Mouse (Mus musculus) left cerebral cortex, adult 2 months (tissue): ENCODE data around the gene Larp1b. TPM values are rescaled to one million over a fixed set of nuclear protein-coding genes. Genes with fewer than 3 reads are reported as not detected.

ENCODE experiments used
- DNase-seq, 2 experiments: peaks; one replicate each; pipeline ENCODE4 v3.0.0; 2021 to 2022; ENCODE audit warnings: low spot score in 2 of 2, mixed read lengths in 1 of 2; ENCODE audit errors: extremely low spot score in 1 of 2
- H3K27ac ChIP-seq: fragments of 200-600 bp; 2 replicates; pipeline ENCODE4 v1.8.1; 2022
- H3K4me3 ChIP-seq: fragments of 200-600 bp; 2 replicates; pipeline ENCODE4 v1.8.1; 2022
- CTCF ChIP-seq: fragments of 200-600 bp; IDR thresholded peaks from 2 replicates; pipeline ENCODE4 v1.8.1; 2022; ENCODE audit warnings: antibody characterized with exemption, mild to moderate bottlenecking, moderate library complexity
- intact Hi-C: fragments of 180-260 bp; cut with DNase I; formaldehyde crosslinking; loops from one replicate; pipeline ENCODE4 v1.15.1; 2025
- total RNA-seq, 2 experiments: library from RNA; stranded (reverse); gene quantifications; 2 replicates each; pipeline ENCODE4 v1.2.3; 2021

Larp1b gene
- total RNA-seq, 2 experiments from 2014 or later: 20.4 to 22.4 TPM

DNA sequence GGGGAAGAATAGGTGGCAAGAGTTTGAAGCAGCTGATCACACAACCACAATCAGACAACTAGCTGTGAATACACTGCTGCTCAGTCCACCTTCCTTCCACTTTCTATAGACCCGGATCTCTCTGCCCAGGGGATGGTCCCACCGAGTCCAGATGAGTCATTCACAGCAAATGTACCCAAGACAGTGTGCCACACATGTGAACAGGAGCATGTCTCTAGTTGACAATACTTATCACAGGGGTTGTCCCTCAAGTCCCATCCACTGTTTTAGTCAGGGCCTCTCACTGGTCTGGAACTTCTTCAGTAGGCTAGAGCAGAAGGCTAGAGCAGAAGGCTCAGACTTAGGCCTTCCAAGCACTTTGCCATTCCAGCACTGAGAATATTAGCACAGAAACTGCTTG lies 113.1 kb downstream of the Larp1b start:
- Histone ChIP-seq H3K4me3 (no peak overlapping the region), H3K27ac (no peak overlapping the region)
- no peak for TF ChIP-seq CTCF
- intact Hi-C loops: no loop called here
- no peak for DNase-seq

GRCm38 (mm10) chr3:41065320-41065719 lies 115.7 kb downstream of the Larp1b start:
- H3K27ac ChIP-seq: no peak overlapping the region
- TF ChIP-seq CTCF: no peak
- no peak overlapping the region for H3K4me3 ChIP-seq
- DNase-seq: no peak
- intact Hi-C loops: no loop called here

DNA sequence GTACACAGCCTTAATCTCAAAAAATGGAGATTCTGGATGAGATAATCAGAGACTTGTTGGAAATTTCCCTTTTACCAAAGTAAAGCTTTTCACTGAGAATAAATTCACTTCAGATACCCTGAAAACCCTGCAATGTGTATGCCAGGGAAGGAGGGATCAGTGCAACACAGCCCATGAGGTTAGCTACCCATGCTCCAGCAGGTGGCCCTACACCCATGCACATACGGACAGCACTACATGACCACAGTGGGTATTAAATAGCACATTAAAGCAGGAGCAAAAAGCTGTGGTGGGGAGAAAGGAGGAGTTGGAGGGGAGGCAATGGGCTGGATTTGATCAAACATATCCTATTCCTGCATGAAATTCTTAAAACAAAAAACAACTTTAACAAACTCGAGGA lies 120.9 kb downstream of the Larp1b start:
- intact Hi-C loops: no loop called here
- TF ChIP-seq CTCF: peak; percentile 6
- H3K4me3 ChIP-seq: no peak overlapping the region

DNA sequence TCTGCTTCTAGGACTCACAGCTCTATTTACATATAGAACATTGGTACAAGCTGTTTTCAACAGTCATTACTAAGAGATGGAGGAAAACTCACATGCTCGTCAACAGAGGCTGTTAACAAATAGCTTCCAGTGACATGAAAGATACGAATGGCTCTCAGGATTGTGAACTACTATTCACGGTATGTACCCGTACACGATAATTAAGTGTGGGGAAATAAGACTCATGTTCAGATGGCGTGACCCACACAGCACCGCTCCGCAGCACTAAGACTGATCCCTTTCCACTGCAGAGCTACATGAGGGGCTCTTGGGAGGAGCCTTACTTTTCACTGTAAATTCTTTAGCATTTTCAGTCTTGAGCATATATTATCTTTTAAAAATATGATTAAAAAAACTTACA lies 125.7 kb downstream of the Larp1b start:
- Histone ChIP-seq H3K4me3 (no peak overlapping the region), H3K27ac (no peak overlapping the region)
- TF ChIP-seq CTCF: no peak
- no peak for DNase-seq
- intact Hi-C loops: no loop called here

More for the DNA sequence above, 120.9 kb downstream of the Larp1b start:
- H3K27ac ChIP-seq: no peak overlapping the region
- DNase-seq: no peak

GRCm38 (mm10) chr3:41078673-41079072 lies 129.0 kb downstream of the Larp1b start:
- Histone ChIP-seq H3K27ac (no peak overlapping the region), H3K4me3 (no peak overlapping the region)
- no peak for TF ChIP-seq CTCF
- intact Hi-C loops: no loop called here
- no peak for DNase-seq

- DNase-seq: no peak
- intact Hi-C loops: loop anchor here (5.0 kb wide), 2 partner anchors 128 to 233 kb away; partner anchors contain the start of genes Abhd18 and Mfsd8
- no peak overlapping the region for H3K4me3 ChIP-seq
- no peak for TF ChIP-seq CTCF
- no peak overlapping the region for H3K27ac ChIP-seq
These were observed 131.1 kb downstream of the Larp1b start for GRCm38 (mm10) chr3:41080724-41081123.

DNA sequence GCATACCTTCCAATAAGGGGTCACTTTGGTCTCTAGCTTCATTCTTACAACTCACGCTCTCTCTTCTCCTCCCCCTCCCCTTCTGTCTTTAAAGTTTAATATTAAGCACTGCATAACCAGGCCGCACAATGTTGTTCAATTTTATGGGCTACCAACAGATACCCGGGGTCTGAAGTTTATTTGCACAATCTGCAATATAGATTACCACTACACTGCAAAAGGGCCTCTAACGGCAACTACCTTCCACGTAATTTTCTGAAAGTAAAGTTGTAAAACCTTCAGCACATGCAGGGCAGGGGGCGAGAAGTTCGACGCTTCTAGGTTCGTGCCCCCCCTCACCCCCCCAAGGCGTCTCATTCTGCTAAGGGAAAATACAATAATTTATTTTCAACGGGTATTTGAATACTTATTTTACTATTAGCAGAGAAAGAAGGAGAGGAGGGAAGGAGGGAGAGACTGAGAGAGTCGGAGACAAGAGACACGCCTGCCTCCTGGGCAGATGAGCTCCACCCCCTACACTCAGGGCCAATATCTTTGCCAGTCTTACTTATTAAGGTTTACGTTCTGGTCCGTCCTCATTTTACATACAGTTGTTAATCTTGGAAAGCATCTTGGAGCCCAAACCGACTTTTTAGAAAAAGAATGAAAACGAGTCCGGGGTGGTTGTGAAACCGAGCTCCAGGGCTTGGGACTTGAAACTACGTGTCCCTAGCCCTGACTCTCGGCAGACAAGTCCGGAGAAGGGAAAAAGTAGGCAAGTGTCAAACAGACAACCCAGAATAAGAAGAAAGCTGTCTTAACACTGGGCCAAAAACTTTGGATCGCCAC lies 132.1 kb downstream of the Larp1b start:
- no peak for DNase-seq
- TF ChIP-seq CTCF: no peak
- intact Hi-C loops: loop anchor here (2.0 to 5.0 kb wide), 3 partner anchors 129 to 483 kb away; partner anchors contain the start of genes Abhd18 and Mfsd8
- H3K4me3 ChIP-seq: peak overlapping the region; percentile 69
- no peak overlapping the region; the same call in 1 of the 2 replicates for H3K27ac ChIP-seq

DNA sequence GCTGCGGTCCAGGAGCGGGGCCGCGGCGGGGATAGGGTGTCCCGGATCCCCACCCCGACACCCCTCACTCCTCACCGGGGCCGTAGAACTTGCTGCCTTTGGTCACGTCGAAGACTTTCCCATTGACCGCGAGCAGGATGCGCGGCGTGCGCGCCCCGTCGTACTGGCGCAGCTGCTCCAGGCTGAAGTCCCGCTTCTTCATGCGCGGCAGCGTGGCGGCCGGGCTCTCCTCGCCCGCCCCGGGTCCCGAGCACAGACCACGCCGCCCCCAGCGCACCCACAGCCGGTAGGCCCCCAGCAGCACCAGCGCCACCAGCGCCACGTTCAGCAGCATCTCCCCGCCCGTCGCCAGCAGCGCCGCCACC lies 132.9 kb downstream of the Larp1b start:
- intact Hi-C loops: loop anchor here (2.0 to 5.0 kb wide), 3 partner anchors 130 to 482 kb away; partner anchors contain the start of genes Abhd18 and Mfsd8
- Histone ChIP-seq H3K27ac (peak overlapping the region; percentile 90), H3K4me3 (peak overlapping the region; percentile 69)
- no peak for TF ChIP-seq CTCF
- DNase-seq: no peak

- peak; percentile 98 to 99 for DNase-seq
- H3K27ac ChIP-seq: peak within 1 kb of the TSS; percentile 96
- H3K4me3 ChIP-seq: peak within 1 kb of the TSS; percentile 78
- TF ChIP-seq CTCF: peak; percentile 43
- intact Hi-C loops: loop anchor here (2.0 to 5.0 kb wide), 3 partner anchors 131 to 482 kb away; partner anchors contain the start of genes Abhd18 and Mfsd8
These were observed 133.5 kb downstream of the Larp1b start, which contains the start of gene Pgrmc2 for GRCm38 (mm10) chr3:41082885-41083789. Pgrmc2 (minus strand) TSS chr3:41083046.

DNA sequence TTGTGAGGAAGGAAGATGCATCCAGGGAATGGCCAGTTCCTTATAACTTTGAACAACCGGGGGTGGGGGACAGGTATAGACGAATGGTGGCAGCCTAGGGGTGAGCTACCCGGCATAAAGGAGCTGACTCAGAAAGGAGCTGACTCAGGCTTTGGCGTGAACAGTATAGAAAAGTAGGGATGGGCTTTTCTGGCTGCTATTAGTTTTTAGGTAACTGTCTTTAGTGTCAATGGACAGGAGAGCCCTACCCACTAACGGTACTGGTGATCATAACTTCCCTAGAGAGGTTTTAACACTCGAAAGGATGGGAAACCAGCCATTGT lies 134.1 kb downstream of the Larp1b start:
- H3K4me3 ChIP-seq: peak overlapping the region; percentile 78
- TF ChIP-seq CTCF: no peak
- intact Hi-C loops: loop anchor here (2.0 to 5.0 kb wide), 3 partner anchors 131 to 481 kb away; partner anchors contain the start of genes Abhd18 and Mfsd8
- H3K27ac ChIP-seq: peak overlapping the region; percentile 96
- DNase-seq: no peak

DNA sequence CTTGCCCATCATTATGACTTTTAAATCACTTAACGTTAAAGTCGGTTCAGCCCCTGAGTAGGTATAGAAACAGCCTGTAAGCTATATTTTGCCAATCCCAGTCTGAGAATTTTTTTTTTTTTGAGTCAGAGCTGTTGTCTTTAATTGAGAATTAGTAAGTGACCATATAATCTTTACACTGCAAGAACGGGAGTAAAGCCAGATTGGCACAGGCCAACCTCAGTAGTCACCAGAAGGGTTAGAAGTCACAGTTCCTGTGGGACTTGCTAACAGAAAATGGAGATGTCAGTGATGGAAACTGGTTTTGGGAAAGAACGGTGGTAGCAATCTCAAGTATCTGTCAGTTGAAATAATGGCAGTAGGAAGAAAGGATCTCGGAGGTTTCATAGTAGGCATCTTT lies 134.8 kb downstream of the Larp1b start:
- no peak overlapping the region for H3K27ac ChIP-seq
- intact Hi-C loops: loop anchor here (5.0 kb wide), 2 partner anchors 132 to 237 kb away; partner anchors contain the start of genes Abhd18 and Mfsd8
- no peak for DNase-seq
- TF ChIP-seq CTCF: no peak
- H3K4me3 ChIP-seq: no peak overlapping the region

DNA sequence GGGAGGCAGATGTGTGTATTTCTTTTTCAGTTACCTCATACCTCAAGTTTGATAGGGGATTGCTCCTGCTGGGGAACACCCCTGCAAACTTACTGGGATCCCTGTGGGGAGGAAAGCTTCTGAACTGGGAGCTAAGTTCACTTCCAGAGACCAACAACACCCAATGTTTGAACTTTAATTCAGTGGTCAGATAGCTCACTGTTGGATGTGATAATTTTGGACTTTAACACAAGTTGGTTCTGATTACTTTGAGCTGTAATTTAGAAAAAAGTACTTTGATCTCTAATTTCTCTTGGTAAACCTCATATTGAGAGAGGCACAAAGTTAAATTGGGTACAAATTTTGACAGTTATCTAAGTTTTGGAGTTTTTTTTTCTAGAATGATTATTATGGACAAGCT lies 137.4 kb downstream of the Larp1b start:
- intact Hi-C loops: no loop called here
- TF ChIP-seq CTCF: no peak

More for the DNA sequence above, 137.4 kb downstream of the Larp1b start:
- no peak for DNase-seq
- no peak overlapping the region for H3K27ac ChIP-seq
- H3K4me3 ChIP-seq: no peak overlapping the region

Other genes starting within 250 kb of the Larp1b start
- gene Slc25a31, start 241.0 kb upstream of the Larp1b start, total RNA-seq: not detected
- 100 to 1,000 TPM; 167 to 172 TPM for gene Hspa4l, start 205.3 kb upstream of the Larp1b start, total RNA-seq
- gene Plk4, start 149.8 kb upstream of the Larp1b start, total RNA-seq: 1 to 10 TPM; 3.5 to 4.2 TPM
- gene Mfsd8, start 102.9 kb upstream of the Larp1b start, total RNA-seq: 10 to 100 TPM; 16.7 to 18.1 TPM
- 10 to 100 TPM; 12.9 to 14.0 TPM for gene Abhd18, start 102.9 kb upstream of the Larp1b start, total RNA-seq
- gene 1700034I23Rik, start 47.3 kb upstream of the Larp1b start, total RNA-seq: not detected
- gene Pgrmc2, start 133.2 kb downstream of the Larp1b start, total RNA-seq: 10 to 100 TPM; 58.1 to 58.5 TPM